Mouse (Mus musculus) E14TG2a.4 (cell line): ENCODE results near the gene Mmp24.

Experiments
- H3K27me3 ChIP-seq: 2 replicates; pipeline ENCODE4 v1.6.1; 2014; ENCODE audit warnings: low read length, control low read depth; ENCODE audit not compliant: insufficient read depth
- H3K36me3 ChIP-seq: 2 replicates; pipeline ENCODE4 v1.6.1; 2014; ENCODE audit warnings: low read length, control low read depth; ENCODE audit not compliant: insufficient read depth
- H3K4me1 ChIP-seq: replicated peaks from 2 replicates; pipeline ENCODE4 v1.6.1; 2014; ENCODE audit warnings: low read depth, low read length, control low read depth
- H3K4me3 ChIP-seq: replicated peaks from 2 replicates; pipeline ENCODE4 v1.5.1; 2014; ENCODE audit warnings: mild to moderate bottlenecking, low read length
- H3K9me3 ChIP-seq: 2 replicates; pipeline ENCODE4 v1.6.1; 2014; ENCODE audit warnings: low read length, control low read depth
- CTCF ChIP-seq: conservative IDR thresholded peaks from 2 replicates; pipeline ENCODE4 v1.5.1; 2014; ENCODE audit warnings: low read length
- NANOG ChIP-seq: IDR thresholded peaks from 2 replicates; pipeline ENCODE4 v1.6.1; 2014; ENCODE audit warnings: borderline replicate concordance, low read length, mixed read lengths
- POU5F1 ChIP-seq: IDR thresholded peaks from 2 replicates; pipeline ENCODE4 v1.6.1; 2014; ENCODE audit warnings: low read length, borderline replicate concordance

Gene Mmp24

GRCm38 (mm10) chr2:155737803-155738202 is 37.3 kb upstream of the Mmp24 start:
- TF ChIP-seq NANOG: peak; percentile 40; the same call in 1 of the 2 replicates
- no peak for TF ChIP-seq POU5F1
- no peaks in the 10 kb centered on the region for H3K27me3 ChIP-seq
- 0 out of 2 replicates have a peak overlapping the region, but pooled peaks have one; percentile 26 for H3K4me3 ChIP-seq
- peaks cover 44% of the 10 kb centered on the region for H3K4me1 ChIP-seq
- H3K9me3 ChIP-seq: no peaks in the 10 kb centered on the region
- H3K36me3 ChIP-seq: no peaks in the 10 kb centered on the region

DNA sequence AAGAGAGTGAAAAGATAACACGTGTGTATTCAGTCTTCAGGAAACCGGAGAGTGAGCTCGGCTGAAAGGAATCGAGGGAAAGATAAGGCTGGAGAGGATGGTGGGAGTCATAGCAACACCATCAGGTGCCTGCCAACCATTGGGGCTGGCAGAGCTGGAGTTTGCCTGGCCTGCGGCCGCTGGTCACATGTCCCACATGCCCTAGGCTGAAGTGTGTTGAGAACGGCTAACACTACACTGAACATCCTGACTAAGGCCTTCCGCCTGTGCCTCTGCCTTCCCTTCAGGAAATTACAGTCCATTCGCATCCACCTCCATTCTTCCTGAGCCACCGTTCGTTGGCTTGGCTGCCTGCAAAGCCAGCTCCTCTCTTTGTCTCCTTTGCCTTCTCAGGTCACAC is 32.9 kb upstream of the Mmp24 start:
- Histone ChIP-seq H3K9me3 (no peaks in the 10 kb centered on the region), H3K27me3 (no peaks in the 10 kb centered on the region; the same call in 1 of the 2 replicates), H3K4me1 (peaks cover 41% of the 10 kb centered on the region), H3K36me3 (no peaks in the 10 kb centered on the region), H3K4me3 (peak overlapping the region; percentile 54)
- TF ChIP-seq POU5F1 (no peak), NANOG (no peak), CTCF (no peak)

GRCm38 (mm10) chr2:155742931-155743337 is 32.2 kb upstream of the Mmp24 start:
- H3K36me3 ChIP-seq: no peaks in the 10 kb centered on the region
- H3K27me3 ChIP-seq: no peaks in the 10 kb centered on the region; the same call in 1 of the 2 replicates
- H3K4me1 ChIP-seq: peaks cover 34% of the 10 kb centered on the region
- TF ChIP-seq NANOG (no peak), CTCF (no peak), POU5F1 (no peak)
- H3K4me3 ChIP-seq: peak overlapping the region; percentile 56
- no peaks in the 10 kb centered on the region for H3K9me3 ChIP-seq

DNA sequence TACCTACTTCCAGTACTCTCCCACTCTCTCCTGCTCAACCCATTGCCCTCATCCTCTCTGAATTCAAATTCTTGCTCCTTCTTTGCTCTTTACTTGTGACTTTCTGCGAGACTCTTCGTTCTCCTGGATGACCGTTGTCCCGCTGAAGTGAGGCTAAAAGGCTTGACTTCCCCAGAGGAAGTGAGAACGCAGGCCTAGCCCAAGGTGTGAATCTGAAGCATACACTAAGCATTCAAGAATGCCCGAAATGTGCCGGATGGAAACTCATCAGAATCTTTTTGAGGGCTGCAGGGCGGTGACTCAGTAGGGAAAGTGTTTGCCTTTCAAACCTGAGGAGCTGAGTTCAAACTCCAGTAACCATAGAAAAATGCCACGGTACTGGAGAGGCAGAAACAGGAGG is 31.8 kb upstream of the Mmp24 start:
- Histone ChIP-seq H3K9me3 (no peaks in the 10 kb centered on the region), H3K36me3 (no peaks in the 10 kb centered on the region), H3K4me3 (peak overlapping the region; percentile 56), H3K4me1 (peaks cover 30% of the 10 kb centered on the region), H3K27me3 (no peaks in the 10 kb centered on the region; the same call in 1 of the 2 replicates)
- TF ChIP-seq CTCF: no peak
- TF ChIP-seq NANOG: no peak
- no peak for TF ChIP-seq POU5F1

- Histone ChIP-seq H3K27me3 (no peaks in the 10 kb centered on the region; the same call in 1 of the 2 replicates), H3K36me3 (no peaks in the 10 kb centered on the region), H3K9me3 (no peaks in the 10 kb centered on the region), H3K4me3 (no peak overlapping the region), H3K4me1 (peaks cover 16% of the 10 kb centered on the region)
- TF ChIP-seq NANOG (no peak), POU5F1 (no peak), CTCF (no peak)
These were observed 29.7 kb upstream of the Mmp24 start for GRCm38 (mm10) chr2:155745487-155745886.

GRCm38 (mm10) chr2:155749394-155749793 is 25.7 kb upstream of the Mmp24 start:
- Histone ChIP-seq H3K4me3 (no peak overlapping the region), H3K27me3 (peaks cover 31% of the 10 kb centered on the region), H3K9me3 (no peaks in the 10 kb centered on the region), H3K36me3 (no peaks in the 10 kb centered on the region), H3K4me1 (peaks cover 22% of the 10 kb centered on the region)
- TF ChIP-seq POU5F1: no peak
- no peak for TF ChIP-seq CTCF

- Histone ChIP-seq H3K36me3 (no peaks in the 10 kb centered on the region), H3K27me3 (peaks cover 33% of the 10 kb centered on the region), H3K4me1 (peaks cover 22% of the 10 kb centered on the region), H3K9me3 (no peaks in the 10 kb centered on the region), H3K4me3 (peak within 1 kb of the TSS; percentile 69)
- TF ChIP-seq NANOG: no peak
These were observed 23.9 kb upstream of the Mmp24 start, which contains the start of gene Procr for GRCm38 (mm10) chr2:155751014-155751786. Procr (plus strand) TSS chr2:155751117.

GRCm38 (mm10) chr2:155755746-155756145 is 19.4 kb upstream of the Mmp24 start:
- TF ChIP-seq POU5F1 (no peak), CTCF (peak; percentile 87)
- no peaks in the 10 kb centered on the region for H3K36me3 ChIP-seq
- H3K27me3 ChIP-seq: peaks cover 44% of the 10 kb centered on the region
- H3K4me3 ChIP-seq: no peak overlapping the region
- H3K4me1 ChIP-seq: peaks cover 22% of the 10 kb centered on the region
- H3K9me3 ChIP-seq: no peaks in the 10 kb centered on the region

GRCm38 (mm10) chr2:155756855-155757566 is 18.1 kb upstream of the Mmp24 start:
- no peaks in the 10 kb centered on the region for H3K9me3 ChIP-seq
- no peaks in the 10 kb centered on the region for H3K36me3 ChIP-seq
- no peak overlapping the region for H3K4me3 ChIP-seq
- peaks cover 14% of the 10 kb centered on the region for H3K4me1 ChIP-seq
- TF ChIP-seq NANOG (no peak), CTCF (peak; percentile 44), POU5F1 (no peak)
- H3K27me3 ChIP-seq: peaks cover 33% of the 10 kb centered on the region
